Mouse (Mus musculus) kidney, adult 11 months (tissue): ENCODE results near the gene Gstm2.
A peak's percentile ranks its signal among the peaks of the same experiment; 100 is the strongest.

Experiments used
- DNase-seq: peaks from one replicate; pipeline ENCODE4 v3.0.0; 2022

The Gstm2 gene

DNA sequence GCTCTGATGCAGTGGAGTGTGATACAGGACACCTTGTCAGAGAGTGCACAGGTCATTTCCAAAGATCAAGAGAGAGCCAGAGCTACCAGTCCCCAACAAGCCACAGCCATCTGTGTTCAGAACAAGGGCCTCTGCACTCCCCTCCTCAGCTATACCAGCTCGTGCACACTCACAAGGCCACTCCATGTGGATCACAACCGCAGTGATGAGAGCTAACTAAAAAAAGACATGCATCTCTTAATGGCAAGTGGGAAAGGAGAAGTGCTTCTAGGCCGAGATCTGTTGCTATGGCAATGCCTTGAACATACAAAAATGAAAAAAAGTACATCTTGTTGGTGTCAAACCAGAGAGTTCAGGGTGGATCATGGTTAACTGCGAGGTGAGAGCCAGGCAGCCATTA lies 46.4 kb downstream of the Gstm2 start:
- DNase-seq = no peak

DNA sequence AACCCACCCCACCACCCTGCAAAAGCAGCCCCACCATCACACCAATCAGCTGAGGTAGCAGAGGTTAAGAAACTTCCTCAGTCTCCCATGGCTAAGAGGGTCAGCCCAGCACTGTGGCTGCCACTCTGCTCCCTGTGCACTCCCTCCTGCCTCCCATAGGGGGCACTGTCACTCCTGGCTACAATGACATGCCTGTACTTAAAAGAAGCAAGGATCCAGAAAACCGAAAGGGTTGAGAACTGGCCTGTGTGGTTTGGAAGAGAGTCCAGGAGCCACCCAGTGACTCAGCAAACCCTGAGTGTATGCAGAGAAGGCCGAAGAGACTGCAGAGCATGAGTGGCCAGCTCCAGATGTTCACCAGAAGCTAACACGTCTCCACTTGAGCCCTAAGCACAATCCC lies 46.9 kb downstream of the Gstm2 start:
- DNase-seq = peak; percentile 73

DNA sequence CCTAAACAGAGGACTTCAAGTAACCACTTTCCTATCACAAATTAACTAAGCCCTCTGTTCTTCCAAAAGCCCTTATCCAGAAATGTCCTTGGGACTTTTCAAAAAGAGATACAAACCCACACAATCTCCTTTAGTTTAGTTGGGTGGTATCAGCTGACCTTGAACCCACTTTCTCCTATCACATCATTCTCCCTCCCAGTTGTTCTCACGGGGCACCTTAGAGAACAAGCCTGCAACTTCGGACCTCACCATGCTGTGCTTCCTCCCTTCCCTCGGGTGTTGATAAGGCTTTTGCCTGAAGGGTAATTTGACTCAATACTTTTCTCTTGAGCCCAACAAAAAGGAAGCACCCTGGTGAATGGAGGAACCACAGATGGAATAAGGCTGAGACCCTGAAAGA lies 50.4 kb downstream of the Gstm2 start:
- DNase-seq = no peak

GRCm38 (mm10) chr3:107935268-107935667 lies 51.0 kb downstream of the Gstm2 start:
- no peak for DNase-seq

GRCm38 (mm10) chr3:107932128-107932527 lies 54.1 kb downstream of the Gstm2 start:
- peak; percentile 61 for DNase-seq
